Mouse (Mus musculus) olfactory bulb, adult 2 months (tissue): ENCODE results near the gene Dab2ip.

Experiments used
- CTCF ChIP-seq: fragments of 200-500 bp; IDR thresholded peaks from 2 replicates; pipeline ENCODE4 v1.5.1; 2012; ENCODE audit warnings: low read depth, mild to moderate bottlenecking, low read length, moderate library complexity; ENCODE audit not compliant: insufficient read depth
- POLR2A ChIP-seq: fragments of 200-500 bp; IDR thresholded peaks from 2 replicates; pipeline ENCODE4 v1.6.1; 2012; ENCODE audit warnings: mild to moderate bottlenecking, low read depth, low read length, moderate library complexity; ENCODE audit not compliant: insufficient read depth

- TF ChIP-seq CTCF: no peak
- no peak for TF ChIP-seq POLR2A
These were observed 120.4 kb downstream of the Dab2ip start for GRCm38 (mm10) chr2:35678440-35678839.
